Mouse (Mus musculus) hindlimb bud, embryonic 11.5 days (tissue): ENCODE data around the gene Nos1ap.

Experiments
- DNase-seq: peaks from one replicate; pipeline ENCODE4 v3.0.0-alpha.2; 2012; ENCODE audit warnings: low read depth, low spot score; ENCODE audit errors: extremely low spot score

Nos1ap gene

DNA sequence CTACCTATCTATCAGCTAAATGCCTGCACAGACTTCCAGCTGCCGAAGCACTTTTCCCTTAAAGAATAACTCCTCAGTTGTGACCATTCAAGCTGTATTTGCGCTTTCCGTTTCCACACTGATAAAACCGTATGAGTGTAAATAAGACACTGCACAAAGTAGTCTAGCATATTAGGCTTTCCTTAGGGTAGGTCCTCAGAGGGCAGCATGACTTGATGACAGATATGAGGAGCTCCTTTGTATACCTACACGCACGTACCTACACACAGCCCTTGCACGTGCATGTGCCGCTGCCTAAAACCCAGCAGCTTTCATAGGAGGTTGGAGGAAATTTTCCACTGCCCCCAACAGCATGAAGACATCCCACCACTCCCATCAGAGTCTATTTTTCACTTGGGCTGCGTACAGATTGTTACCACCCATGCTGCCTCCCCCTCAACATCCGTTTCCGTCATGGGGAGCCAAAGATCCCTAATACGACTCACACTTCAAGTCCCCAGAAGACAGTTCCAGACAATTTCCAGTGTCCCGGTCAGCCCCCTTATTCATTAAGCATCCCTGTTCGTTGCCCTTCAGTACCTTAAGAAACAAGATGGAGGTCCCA lies 41.4 kb downstream of the Nos1ap start:
- no peak for DNase-seq

DNA sequence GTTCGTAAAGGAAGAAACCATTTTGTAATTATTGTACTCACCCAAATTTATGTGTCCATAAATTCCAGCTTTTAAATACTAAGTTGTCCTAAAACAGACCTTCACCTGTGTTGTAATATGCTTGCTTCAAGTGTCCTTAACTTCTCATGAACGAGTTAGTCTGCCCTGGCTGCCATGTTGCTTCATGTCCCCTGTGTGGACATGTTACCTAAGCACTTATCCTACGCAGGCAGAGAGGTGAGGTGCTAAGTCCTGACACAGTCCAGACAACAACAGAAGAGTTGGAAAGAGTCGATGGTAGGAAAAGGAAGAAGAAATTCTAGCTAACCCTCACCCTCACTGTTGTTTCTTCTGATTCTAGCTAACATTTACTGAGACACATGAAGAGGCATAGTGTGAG lies 43.4 kb downstream of the Nos1ap start:
- DNase-seq, result no peak

GRCm38 (mm10) chr1:170545286-170545685 lies 44.4 kb downstream of the Nos1ap start:
- DNase-seq, result no peak

- no peak for DNase-seq
Observed at GRCm38 (mm10) chr1:170539507-170539906, 50.2 kb downstream of the Nos1ap start.

- DNase-seq, result no peak
Observed at GRCm38 (mm10) chr1:170538481-170539061, 51.1 kb downstream of the Nos1ap start.

- no peak for DNase-seq
Observed at GRCm38 (mm10) chr1:170536344-170536743, 53.3 kb downstream of the Nos1ap start.

DNA sequence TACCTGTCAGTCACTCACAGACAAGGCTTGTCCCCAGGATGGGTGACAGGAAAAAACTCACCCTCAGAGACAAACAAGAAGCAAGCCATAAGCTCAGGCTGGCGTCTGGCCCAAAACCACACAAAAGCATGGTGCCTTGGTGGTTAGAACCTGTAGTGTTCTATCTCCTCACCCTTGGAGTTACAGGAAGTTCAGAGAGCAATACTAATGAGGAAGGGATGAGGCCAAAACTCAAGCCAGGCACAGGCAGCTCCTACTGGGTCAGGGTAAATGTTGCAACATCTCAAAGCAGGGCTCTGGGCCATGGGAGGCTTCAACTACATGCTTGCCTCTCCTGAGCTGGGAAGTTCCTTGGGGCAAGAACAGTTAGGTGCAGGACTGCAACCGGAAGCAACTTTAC lies 54.4 kb downstream of the Nos1ap start:
- DNase-seq, result no peak

DNA sequence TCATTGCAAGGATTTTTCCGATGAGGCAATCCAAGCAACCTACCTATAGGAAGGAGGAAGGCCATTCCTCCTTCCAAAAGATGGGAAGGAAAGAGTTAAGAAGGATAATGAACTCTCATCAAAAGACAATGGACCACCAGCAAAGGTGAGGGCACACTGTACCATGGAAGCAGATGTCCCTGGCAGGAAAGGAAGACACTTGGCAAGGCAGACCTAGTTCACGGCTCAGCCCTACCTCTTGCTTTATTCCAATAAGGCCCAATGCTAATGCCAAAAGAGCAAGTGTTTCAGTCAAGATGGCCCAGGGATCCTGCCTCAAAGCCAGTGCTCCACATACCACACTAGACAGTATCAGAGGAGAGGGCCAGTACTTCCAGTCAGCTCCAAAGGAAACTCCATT lies 58.4 kb downstream of the Nos1ap start:
- no peak for DNase-seq

DNA sequence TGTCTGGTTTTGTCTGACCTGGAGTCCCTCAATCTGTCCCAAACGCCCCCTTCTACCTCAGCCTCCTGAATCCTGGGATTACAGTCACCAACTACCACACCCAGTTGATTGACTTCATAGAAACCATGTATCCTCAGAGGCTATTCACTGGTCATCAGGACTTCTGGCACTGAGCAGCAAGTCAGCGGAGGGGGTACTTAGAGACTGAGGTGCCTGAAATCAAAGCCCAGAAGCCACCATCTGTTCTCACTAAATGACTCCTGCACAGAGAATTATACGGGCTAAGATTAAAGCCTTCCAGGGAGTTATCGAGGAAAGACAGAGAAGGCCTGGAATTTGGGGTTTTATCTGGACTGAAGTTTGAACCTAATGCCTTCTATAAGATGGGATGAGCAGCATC lies 59.2 kb downstream of the Nos1ap start:
- no peak for DNase-seq

GRCm38 (mm10) chr1:170522891-170523290 lies 66.8 kb downstream of the Nos1ap start:
- DNase-seq, result no peak

DNA sequence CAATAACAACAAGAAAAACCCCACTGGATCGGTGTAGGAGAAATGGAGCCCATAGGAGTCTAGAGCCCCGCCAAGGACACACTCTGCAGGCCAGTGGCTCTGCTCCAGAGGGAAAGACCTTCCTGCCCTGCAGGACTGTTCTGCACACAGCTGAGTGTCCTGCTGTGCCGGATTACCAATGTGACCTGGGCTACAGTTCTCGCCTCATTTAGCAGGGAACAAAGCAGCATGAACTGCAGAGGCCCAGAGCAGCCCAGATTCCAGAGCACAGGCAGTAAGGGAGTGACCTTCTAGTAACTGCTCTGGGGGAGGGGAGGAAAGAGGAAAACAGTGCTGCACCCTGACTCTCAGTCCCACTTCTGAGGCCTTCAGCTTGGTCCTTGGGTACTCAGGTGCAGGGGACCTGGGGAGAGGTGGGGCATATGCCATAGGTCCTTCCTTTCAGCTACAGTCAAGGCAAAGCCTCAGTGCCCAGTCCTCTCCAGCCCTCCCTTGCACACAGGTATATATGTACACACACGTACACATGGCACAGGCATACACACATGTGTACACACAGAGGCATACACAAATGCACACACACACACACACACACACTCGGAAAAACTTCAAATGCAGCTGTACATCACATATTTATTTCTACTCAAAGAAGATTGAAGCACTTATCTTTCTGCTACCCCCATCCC lies 68.0 kb downstream of the Nos1ap start:
- DNase-seq, result no peak

GRCm38 (mm10) chr1:170520206-170520605 lies 69.5 kb downstream of the Nos1ap start:
- no peak for DNase-seq

DNA sequence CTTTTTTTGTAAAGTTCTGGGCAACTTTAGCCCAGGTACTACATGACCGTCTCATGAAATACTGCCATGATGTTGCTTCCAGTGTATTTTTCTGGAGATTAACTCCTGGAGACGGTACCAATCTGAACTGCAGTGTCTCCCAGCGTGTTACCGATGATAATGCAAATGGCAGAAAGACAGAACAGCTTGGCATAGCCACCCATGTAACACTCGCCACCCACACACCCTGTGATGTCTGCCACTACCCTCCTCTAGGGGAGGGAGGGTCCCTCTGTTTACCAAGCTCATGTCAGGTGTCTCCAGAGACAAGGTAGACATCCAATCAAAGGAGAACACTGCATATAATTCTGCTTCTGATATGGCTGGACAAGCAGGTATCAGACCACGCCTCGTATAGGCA lies 70.0 kb downstream of the Nos1ap start:
- no peak for DNase-seq

DNA sequence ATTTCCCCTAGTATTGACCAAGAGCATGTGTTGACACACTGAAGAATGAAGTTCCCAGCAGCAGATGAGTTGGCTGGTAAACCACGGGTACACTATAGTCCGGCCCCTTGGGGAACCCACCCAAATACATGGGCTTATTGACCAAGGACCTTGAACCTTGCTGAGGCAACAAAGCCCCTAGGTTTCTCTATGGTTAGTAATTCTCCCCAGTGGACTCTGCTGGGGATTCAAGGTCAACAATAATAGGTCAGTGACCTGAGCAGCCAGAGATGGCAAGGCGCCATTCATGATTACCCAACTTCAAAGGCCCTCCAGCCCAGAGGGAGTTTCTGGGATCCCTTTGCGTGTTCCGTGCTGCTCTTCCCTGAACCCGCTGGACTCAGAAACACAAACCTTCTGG lies 73.5 kb downstream of the Nos1ap start:
- no peak for DNase-seq

DNA sequence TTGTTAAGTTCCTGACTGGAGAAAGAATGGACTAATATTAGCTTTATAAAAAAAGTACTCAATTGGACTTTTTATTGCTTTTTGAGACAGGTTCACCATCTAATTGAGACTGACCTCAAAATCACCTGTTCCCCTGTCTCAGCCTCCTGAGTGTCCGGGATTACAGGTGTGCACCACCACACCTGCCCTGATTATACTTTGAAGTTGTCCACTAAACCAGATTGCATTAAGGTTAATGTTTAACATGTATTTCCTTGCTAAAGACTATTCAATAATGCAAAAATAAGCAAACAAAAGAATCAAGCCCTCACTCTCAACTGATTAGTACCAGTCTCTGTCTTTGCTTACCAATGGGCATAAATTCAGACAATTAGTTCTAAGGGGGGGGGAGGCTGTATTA lies 74.2 kb downstream of the Nos1ap start:
- no peak for DNase-seq

DNA sequence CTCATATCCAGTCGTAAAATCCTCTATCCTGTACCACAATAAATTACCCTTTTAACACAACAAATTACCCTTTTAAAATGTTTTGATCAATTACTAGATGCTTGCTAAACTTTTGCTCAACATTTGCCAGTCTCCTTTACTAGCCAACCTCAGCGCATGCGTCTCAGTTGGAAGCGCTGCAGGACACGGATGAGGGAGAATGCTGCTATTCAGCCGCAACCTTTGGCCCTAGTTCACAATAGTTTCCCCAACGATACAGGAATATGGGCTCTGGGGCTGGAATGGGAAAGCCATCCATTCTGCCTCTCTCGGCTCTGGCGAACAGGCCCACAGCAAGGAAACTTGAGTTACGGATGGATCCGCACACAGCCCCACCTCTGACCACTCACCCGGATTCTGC lies 75.4 kb downstream of the Nos1ap start:
- DNase-seq, result no peak

GRCm38 (mm10) chr1:170512429-170513097 lies 77.1 kb downstream of the Nos1ap start:
- no peak for DNase-seq

GRCm38 (mm10) chr1:170510595-170511240 lies 78.9 kb downstream of the Nos1ap start:
- DNase-seq, result no peak

- no peak for DNase-seq
Observed at GRCm38 (mm10) chr1:170506309-170506708, 83.4 kb downstream of the Nos1ap start.

DNA sequence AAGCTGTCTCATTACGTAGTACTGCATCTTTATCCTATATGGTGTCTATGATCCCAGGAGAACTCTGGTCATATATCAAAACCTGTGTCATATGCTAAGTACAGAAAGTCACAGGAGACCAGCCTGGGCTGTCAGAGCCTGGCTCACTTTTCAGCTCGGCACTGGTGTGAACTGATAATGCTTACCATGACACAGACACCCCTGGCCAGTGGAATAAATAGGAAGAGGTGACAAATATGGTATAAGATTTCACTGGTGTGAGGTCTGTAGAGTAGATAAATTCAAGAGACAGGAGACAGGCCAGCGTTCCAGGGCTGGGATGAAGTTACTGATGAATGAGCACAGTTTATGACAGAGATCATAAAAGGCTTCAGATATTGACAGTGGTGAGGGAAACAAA lies 84.6 kb downstream of the Nos1ap start:
- DNase-seq, result no peak

DNA sequence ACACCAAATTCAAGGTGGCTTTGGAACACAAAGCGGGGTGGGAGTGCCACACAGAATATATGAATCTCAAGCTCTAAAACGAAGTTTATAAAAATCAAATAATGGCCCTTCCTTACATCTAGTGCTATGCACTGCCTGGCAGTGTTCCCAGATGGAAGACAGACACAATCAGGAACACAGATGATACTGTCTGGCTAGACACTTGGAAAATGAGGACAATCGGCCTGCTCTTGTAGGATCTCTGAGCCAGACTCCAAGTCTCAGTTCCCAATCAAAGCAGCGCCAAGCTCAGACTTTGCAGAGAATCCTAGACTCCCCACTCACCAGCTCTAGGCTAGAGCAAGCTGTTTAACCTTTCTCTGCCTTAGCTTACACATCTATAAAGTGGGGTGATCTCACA lies 85.3 kb downstream of the Nos1ap start:
- no peak for DNase-seq
